Mouse (Mus musculus): Measurements from ENCODE around the gene Cyren. TPM values are rescaled to one million over a fixed set of nuclear protein-coding genes. Genes with fewer than 3 reads are reported as not detected.

The Cyren gene
- total and polyA plus RNA-seq, 2 experiments from 2014 or later: 3.6 to 4.9 TPM

DNA sequence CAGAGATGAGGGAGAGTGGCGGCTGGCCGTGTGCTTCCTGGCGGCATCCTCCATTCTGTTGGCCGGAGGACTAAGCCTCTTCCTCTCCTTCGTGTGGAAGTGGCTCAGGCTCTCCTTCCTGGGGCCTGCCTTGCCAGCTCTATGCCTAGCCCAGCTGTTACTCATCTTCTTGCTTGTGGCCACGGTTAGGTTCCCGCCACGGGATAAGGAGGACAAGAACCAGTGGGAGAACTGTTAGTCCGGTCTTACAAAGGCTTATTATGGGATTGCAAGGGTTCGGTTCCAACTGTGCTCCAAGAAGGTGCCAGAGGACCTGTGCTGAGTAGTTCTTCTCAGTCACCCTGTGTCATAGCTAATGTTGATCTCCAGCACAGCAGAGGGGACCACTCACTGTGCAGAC, 5.0 kb downstream of the Cyren start:
- Histone ChIP-seq H3K36me3 (ENCODE audit: insufficient read depth, low read length) (no peaks in the 10 kb centered on the region), H3K4me3 (ENCODE audit: low read length) (no peak overlapping the region), H3K4me2 (ENCODE audit: low read depth, low read length) (no peak overlapping the region), H3K27ac (no peak overlapping the region), H3K4me1 (ENCODE audit: insufficient read depth, low read length) (peaks cover 6% of the 10 kb centered on the region), H3K27me3 (ENCODE audit: insufficient read depth, low read length) (no peaks in the 10 kb centered on the region), H3K9me3 (ENCODE audit: low read length) (no peaks in the 10 kb centered on the region), H3K9ac (replicated peaks; ENCODE audit: low read length) (no peak overlapping the region)
- 88% methylated on average over 10 of the region's 10 CpGs for WGBS
- DNase-seq (ENCODE audit: low spot score) (no peak), ATAC-seq (no peak)
- TF ChIP-seq CTCF (IDR thresholded peaks at IDR 0.05; ENCODE audit: low read depth): no peak

DNA sequence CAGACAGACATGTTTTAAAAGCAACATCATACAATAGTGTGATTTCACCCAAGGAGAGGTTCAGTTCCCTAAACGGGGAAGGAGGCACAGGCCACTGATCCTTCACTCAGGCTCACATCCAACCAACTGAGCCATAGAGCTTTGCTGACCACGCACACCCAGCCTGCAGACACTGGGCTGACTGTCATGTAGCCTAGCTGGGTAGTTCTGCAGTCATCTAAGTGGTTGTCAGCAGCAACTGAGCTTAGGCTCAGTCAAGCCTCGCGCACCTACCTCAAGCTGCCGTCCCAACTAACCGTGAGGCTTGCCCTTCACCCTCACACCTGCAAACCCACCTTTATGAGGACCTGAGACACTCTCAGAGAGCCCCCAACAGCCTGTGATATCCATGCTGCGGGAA, 5.9 kb downstream of the Cyren start:
- H3K4me2 ChIP-seq (ENCODE audit: low read depth, low read length): no peak overlapping the region
- H3K36me3 ChIP-seq (ENCODE audit: insufficient read depth, low read length): no peaks in the 10 kb centered on the region
- no peak overlapping the region for H3K9ac ChIP-seq (replicated peaks; ENCODE audit: low read length)
- no peaks in the 10 kb centered on the region for H3K27me3 ChIP-seq (ENCODE audit: insufficient read depth, low read length)
- H3K4me3 ChIP-seq (ENCODE audit: low read length): no peak overlapping the region
- ATAC-seq (no peak), DNase-seq (ENCODE audit: low spot score) (no peak)
- peaks cover 5% of the 10 kb centered on the region for H3K4me1 ChIP-seq (ENCODE audit: insufficient read depth, low read length)
- no peak for TF ChIP-seq CTCF (IDR thresholded peaks at IDR 0.05; ENCODE audit: low read depth)
- H3K27ac ChIP-seq: no peak overlapping the region
- WGBS: 91% methylated on average over 7 of the region's 7 CpGs
- H3K9me3 ChIP-seq (ENCODE audit: low read length): no peaks in the 10 kb centered on the region

DNA sequence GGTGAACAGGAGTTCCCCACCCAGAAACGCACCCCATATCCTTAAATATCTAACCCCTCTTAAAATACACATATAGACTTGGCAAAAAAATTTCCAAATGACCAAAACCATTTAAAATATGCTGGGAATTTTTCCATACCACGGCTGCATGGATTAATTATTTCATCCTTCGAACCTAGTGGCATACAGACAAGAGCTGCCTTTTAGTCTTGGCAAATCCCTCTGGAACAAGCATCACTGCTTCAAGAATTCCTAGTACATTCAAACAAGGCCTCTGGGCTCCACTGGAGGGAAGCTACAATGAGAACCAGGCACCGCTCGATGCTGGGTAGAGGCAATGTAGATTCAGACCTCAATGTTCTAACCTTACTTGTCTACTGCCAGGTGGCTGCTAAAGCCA, 7.1 kb downstream of the Cyren start:
- Histone ChIP-seq H3K27ac (no peak overlapping the region), H3K36me3 (ENCODE audit: insufficient read depth, low read length) (no peaks in the 10 kb centered on the region), H3K4me1 (ENCODE audit: insufficient read depth, low read length) (no peaks in the 10 kb centered on the region), H3K4me2 (ENCODE audit: low read depth, low read length) (no peak overlapping the region), H3K9ac (replicated peaks; ENCODE audit: low read length) (no peak overlapping the region), H3K27me3 (ENCODE audit: insufficient read depth, low read length) (no peaks in the 10 kb centered on the region), H3K9me3 (ENCODE audit: low read length) (no peaks in the 10 kb centered on the region), H3K4me3 (ENCODE audit: low read length) (no peak overlapping the region)
- 77% methylated on average over 5 of the region's 5 CpGs for WGBS
- DNase-seq (ENCODE audit: low spot score): no peak
- no peak for ATAC-seq
- TF ChIP-seq CTCF (IDR thresholded peaks at IDR 0.05; ENCODE audit: low read depth): no peak

DNA sequence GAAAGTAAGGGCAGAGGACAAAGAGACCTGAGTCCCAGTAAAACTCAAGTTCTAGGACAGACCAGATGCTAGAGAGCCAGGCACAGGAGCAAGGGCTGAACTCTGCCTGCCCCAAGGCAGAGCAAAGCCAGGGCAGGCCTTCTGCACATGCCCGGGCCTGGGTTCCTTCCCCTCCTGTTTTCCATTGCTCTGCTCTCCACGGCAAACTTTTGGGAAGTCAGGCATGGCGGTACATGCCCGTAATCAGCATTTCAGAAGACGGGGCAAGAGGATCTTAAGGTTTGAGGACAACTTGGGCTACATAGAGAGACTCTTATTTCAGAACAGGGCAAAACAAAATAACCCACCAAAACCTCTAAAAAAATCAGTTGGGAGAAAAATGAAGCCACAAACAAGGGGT, 7.7 kb downstream of the Cyren start:
- Histone ChIP-seq H3K27ac (no peak overlapping the region), H3K36me3 (ENCODE audit: insufficient read depth, low read length) (no peaks in the 10 kb centered on the region), H3K9ac (replicated peaks; ENCODE audit: low read length) (no peak overlapping the region), H3K4me1 (ENCODE audit: insufficient read depth, low read length) (no peaks in the 10 kb centered on the region), H3K27me3 (ENCODE audit: insufficient read depth, low read length) (no peaks in the 10 kb centered on the region), H3K4me2 (ENCODE audit: low read depth, low read length) (no peak overlapping the region), H3K9me3 (ENCODE audit: low read length) (no peaks in the 10 kb centered on the region), H3K4me3 (ENCODE audit: low read length) (no peak overlapping the region)
- 79% methylated on average over 5 of the region's 5 CpGs for WGBS
- ATAC-seq (no peak), DNase-seq (ENCODE audit: low spot score) (no peak)
- TF ChIP-seq CTCF (IDR thresholded peaks at IDR 0.05; ENCODE audit: low read depth): no peak

DNA sequence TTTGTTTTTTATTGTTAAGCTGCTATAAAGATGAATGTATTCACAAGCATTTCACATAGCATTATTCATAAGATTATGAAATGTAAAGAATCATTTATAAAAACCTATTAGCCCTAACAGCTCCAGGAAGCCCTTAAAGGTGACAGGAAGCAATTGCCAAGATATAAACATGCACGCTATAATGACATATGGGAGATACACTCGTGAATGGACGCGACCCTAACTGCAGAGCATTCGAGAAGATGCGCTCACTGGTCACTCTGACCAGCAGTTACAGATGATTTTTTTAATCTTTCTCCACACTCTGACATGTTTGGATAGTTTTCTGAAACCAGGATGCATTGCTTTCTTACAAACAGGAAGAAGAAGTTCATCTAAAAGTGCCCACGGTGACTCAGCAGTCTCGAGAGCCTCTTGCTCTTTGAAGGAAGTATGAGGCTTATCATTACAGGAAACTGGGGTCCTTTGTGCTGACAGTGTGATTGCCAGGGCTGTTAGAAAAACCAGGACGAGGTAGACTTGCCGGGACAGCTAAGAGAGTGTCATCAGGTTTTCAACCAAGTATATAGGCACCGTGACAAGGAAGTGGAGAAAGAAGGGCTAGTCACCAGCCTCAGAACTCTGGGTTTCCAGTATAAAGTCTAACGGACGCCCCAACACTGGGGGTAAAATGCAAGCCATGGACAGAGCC, 8.5 kb downstream of the Cyren start:
- H3K4me2 ChIP-seq (ENCODE audit: low read depth, low read length): no peak overlapping the region

DNA sequence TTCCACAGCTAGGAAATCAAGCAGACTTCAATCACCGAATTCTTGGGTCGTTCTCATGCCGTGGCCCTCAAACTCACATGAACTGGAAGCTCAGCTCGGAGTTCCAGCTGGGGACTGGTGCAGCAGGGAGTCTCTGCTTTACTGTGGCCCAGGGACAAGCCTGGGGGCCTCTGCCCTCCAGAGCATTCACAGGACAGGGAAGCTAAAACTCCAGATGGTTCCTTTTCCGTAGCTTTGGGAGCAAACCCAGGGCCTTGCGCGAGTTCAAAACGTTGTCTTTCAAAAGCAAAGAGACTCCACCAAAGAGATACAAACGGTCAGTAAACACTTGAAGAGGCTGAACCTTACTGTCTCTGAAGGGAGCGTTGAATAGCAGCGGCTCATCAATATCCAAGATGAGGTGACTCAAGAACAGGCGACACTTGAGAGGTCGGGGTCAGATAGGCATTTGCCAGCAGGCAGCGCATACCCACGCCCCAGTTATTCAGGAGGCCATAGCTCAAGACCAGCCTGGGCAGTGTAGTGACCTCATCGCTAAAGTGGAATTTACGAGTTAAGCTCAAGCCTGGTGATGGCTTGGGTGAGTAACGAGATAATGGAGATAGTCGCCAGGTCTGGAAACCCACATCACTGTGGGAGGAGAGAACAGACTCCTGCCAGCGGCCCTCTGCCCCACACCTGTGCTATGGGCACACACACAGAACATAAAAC, 9.2 kb downstream of the Cyren start:
- Histone ChIP-seq H3K4me1 (ENCODE audit: insufficient read depth, low read length) (no peaks in the 10 kb centered on the region), H3K9ac (replicated peaks; ENCODE audit: low read length) (no peak overlapping the region), H3K4me3 (ENCODE audit: low read length) (no peak overlapping the region), H3K36me3 (ENCODE audit: insufficient read depth, low read length) (no peaks in the 10 kb centered on the region), H3K27me3 (ENCODE audit: insufficient read depth, low read length) (no peaks in the 10 kb centered on the region), H3K27ac (no peak overlapping the region), H3K9me3 (ENCODE audit: low read length) (no peaks in the 10 kb centered on the region), H3K4me2 (ENCODE audit: low read depth, low read length) (no peak overlapping the region)
- 82% methylated on average over 20 of the region's 20 CpGs for WGBS
- no peak for DNase-seq (ENCODE audit: low spot score)
- no peak for TF ChIP-seq CTCF (IDR thresholded peaks at IDR 0.05; ENCODE audit: low read depth)
- no peak for ATAC-seq

More for the DNA sequence above, 8.5 kb downstream of the Cyren start:
- no peaks in the 10 kb centered on the region for H3K4me1 ChIP-seq (ENCODE audit: insufficient read depth, low read length)
- H3K4me3 ChIP-seq (ENCODE audit: low read length): no peak overlapping the region
- no peak overlapping the region for H3K27ac ChIP-seq
- ATAC-seq (no peak), DNase-seq (ENCODE audit: low spot score) (no peak)
- H3K9me3 ChIP-seq (ENCODE audit: low read length): no peaks in the 10 kb centered on the region
- WGBS: 83% methylated on average over 13 of the region's 13 CpGs
- no peaks in the 10 kb centered on the region for H3K36me3 ChIP-seq (ENCODE audit: insufficient read depth, low read length)
- no peak for TF ChIP-seq CTCF (IDR thresholded peaks at IDR 0.05; ENCODE audit: low read depth)
- no peaks in the 10 kb centered on the region for H3K27me3 ChIP-seq (ENCODE audit: insufficient read depth, low read length)
- H3K9ac ChIP-seq (replicated peaks; ENCODE audit: low read length): no peak overlapping the region

DNA sequence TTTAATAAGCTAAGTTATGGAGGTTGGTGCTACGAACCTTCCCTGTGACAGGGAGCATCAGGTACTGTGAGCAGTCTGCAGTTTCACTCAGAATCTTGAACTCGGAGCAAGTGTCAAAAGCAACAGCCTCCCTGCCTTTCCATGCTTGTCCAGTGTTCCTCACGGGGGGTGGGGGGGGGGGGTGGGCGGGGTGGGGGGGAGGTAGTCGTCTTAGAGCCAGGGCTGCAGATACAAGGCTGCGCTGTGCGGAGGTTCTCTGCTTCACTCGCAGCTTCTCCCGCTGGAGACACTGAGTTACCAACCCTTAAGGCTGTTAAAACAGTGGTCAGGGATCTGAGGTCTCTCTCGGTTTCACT, 9.9 kb downstream of the Cyren start:
- DNase-seq (ENCODE audit: low spot score) (no peak), ATAC-seq (no peak)
- Histone ChIP-seq H3K36me3 (ENCODE audit: insufficient read depth, low read length) (no peaks in the 10 kb centered on the region), H3K4me2 (ENCODE audit: low read depth, low read length) (no peak overlapping the region), H3K27ac (no peak overlapping the region), H3K9me3 (ENCODE audit: low read length) (no peaks in the 10 kb centered on the region), H3K27me3 (ENCODE audit: insufficient read depth, low read length) (no peaks in the 10 kb centered on the region), H3K9ac (replicated peaks; ENCODE audit: low read length) (no peak overlapping the region), H3K4me3 (ENCODE audit: low read length) (no peak overlapping the region), H3K4me1 (ENCODE audit: insufficient read depth, low read length) (no peaks in the 10 kb centered on the region)
- WGBS: 80% methylated on average over 9 of the region's 10 CpGs
- no peak for TF ChIP-seq CTCF (IDR thresholded peaks at IDR 0.05; ENCODE audit: low read depth)
